Mouse (Mus musculus): Measurements from ENCODE around the gene Tnni3.

Tnni3 gene

GRCm38 (mm10) chr7:4498251-4498650 is 25.8 kb downstream of the Tnni3 start:
- DNase-seq (ENCODE audit: low spot score): peak; percentile 58

- no peak for DNase-seq (ENCODE audit: low spot score)
These were observed 26.6 kb downstream of the Tnni3 start for GRCm38 (mm10) chr7:4497271-4497903.

- no peak for DNase-seq (ENCODE audit: low spot score)
These were observed 27.6 kb downstream of the Tnni3 start for GRCm38 (mm10) chr7:4496468-4496867.

GRCm38 (mm10) chr7:4493991-4494390 is 30.0 kb downstream of the Tnni3 start:
- no peak for DNase-seq (ENCODE audit: low spot score)

- no peak for DNase-seq (ENCODE audit: low spot score)
These were observed 31.5 kb downstream of the Tnni3 start for GRCm38 (mm10) chr7:4492284-4493224.

GRCm38 (mm10) chr7:4491308-4491707 is 32.7 kb downstream of the Tnni3 start:
- DNase-seq (ENCODE audit: low spot score): peak; percentile 51

- no peak for DNase-seq (ENCODE audit: low spot score)
These were observed 41.7 kb downstream of the Tnni3 start for GRCm38 (mm10) chr7:4482281-4482680.

GRCm38 (mm10) chr7:4479674-4480073 is 44.4 kb downstream of the Tnni3 start:
- DNase-seq (ENCODE audit: low spot score): no peak

GRCm38 (mm10) chr7:4478796-4479291 is 45.2 kb downstream of the Tnni3 start:
- no peak for DNase-seq (ENCODE audit: low spot score)

GRCm38 (mm10) chr7:4478021-4478795 is 45.8 kb downstream of the Tnni3 start:
- peak; percentile 85 for DNase-seq (ENCODE audit: low spot score)

GRCm38 (mm10) chr7:4473940-4474339 is 50.1 kb downstream of the Tnni3 start:
- no peak for DNase-seq (ENCODE audit: low spot score)

- peak; percentile 51 for DNase-seq (ENCODE audit: low spot score)
These were observed 52.9 kb downstream of the Tnni3 start for GRCm38 (mm10) chr7:4471179-4471555.

GRCm38 (mm10) chr7:4470275-4471178 is 53.5 kb downstream of the Tnni3 start:
- peak; percentile 56 for DNase-seq (ENCODE audit: low spot score)
